1 mouse cellular context compared by ENCODE assay signal in the genomic region with DNA sequence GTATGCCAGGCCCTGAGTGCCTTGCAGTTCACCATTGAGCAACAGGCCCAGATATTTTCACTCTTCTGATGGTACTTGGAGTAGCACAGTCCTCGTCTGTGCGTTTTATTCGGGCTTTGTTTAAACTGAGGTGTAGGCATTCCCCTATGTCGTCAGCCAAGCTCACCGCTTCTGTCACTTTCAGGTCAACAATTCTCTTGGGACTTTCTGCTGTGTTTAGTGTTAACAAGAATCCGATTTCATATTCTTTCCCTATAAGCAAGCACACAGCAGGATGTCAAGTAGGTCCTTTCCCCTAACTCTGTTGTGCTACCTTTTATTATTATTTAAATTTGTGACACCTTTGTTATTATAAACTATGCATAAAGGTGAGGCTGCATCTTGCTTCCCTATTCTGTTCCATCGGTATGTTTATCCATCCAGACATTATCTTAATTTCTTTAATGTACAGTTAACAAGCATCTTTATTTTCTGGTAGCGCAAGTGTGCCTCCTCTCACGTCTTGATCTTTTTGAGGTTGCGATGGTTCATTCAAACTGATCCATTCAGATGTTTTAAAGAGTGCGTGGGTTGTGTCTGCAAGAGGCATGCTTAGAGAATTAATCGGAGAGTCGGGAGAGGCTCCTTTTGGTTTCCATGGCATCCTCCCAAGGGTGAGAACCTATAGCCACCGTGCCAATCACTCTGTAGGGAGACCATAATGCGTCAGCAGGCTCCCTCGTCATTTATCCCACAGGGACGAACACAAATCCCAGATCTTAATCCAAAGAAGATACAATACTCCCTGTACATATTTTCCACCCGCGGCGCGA.
TF ChIP-seq lines count a peak whose summit lies in the region.

No protein-coding gene starts in this region.

TF ChIP-seq in MEL, 35 proteins besides CTCF, POLR2A, EP300 and RAD21 (continued from another document):
- TF ChIP-seq UBTF (IDR thresholded peaks at IDR 0.05; ENCODE audit: borderline replicate concordance, insufficient read depth, low read depth, low read length) (no peak), CHD2 (IDR thresholded peaks at IDR 0.05; ENCODE audit: low read length) (peak; percentile 10; the same call in 1 of the 2 replicates), GATA1 (IDR thresholded peaks at IDR 0.05; ENCODE audit: low read depth, low read length) (0 out of 2 replicates have a peak, but pooled peaks have one; percentile 2)
TF ChIP-seq in MEL: peak in this region for 4.
